Mouse (Mus musculus) urinary bladder, adult 18-20 months (tissue): ENCODE results near the gene Brf1.
A peak's percentile ranks its signal among the peaks of the same experiment; 100 is the strongest.

Experiments used
- DNase-seq, 2 experiments: peaks; one replicate each; pipeline ENCODE4 v3.0.0; 2022; ENCODE audit warnings: low spot score in 2 of 2, mixed read lengths in 2 of 2

The Brf1 gene

GRCm38 (mm10) chr12:112976371-112977073 is 24.0 kb downstream of the Brf1 start, which contains the start of gene Btbd6:
TSS of gene Btbd6 (plus strand) at chr12:112976482.
- DNase-seq = peak; percentile 85 to 86

GRCm38 (mm10) chr12:112974736-112975135 is 25.8 kb downstream of the Brf1 start:
- no peak for DNase-seq

GRCm38 (mm10) chr12:112969616-112970015 is 30.9 kb downstream of the Brf1 start:
- no peak for DNase-seq

GRCm38 (mm10) chr12:112968943-112969342 is 31.6 kb downstream of the Brf1 start:
- DNase-seq = no peak

- no peak for DNase-seq
Measured at GRCm38 (mm10) chr12:112965783-112966182, 34.7 kb downstream of the Brf1 start.

GRCm38 (mm10) chr12:112961872-112962271 is 38.6 kb downstream of the Brf1 start:
- DNase-seq = no peak

- DNase-seq = no peak
Measured at GRCm38 (mm10) chr12:112961428-112961827, 39.1 kb downstream of the Brf1 start.

GRCm38 (mm10) chr12:112959421-112959820 is 41.1 kb downstream of the Brf1 start:
- no peak for DNase-seq

GRCm38 (mm10) chr12:112958303-112958702 is 42.2 kb downstream of the Brf1 start:
- DNase-seq = no peak

GRCm38 (mm10) chr12:112955800-112956199 is 44.7 kb downstream of the Brf1 start:
- DNase-seq = peak; percentile 55 to 69

GRCm38 (mm10) chr12:112952926-112953565 is 47.5 kb downstream of the Brf1 start:
- DNase-seq = no peak

GRCm38 (mm10) chr12:112952433-112952832 is 48.1 kb downstream of the Brf1 start:
- peak; percentile 73 to 82 for DNase-seq

- DNase-seq = no peak
Measured at GRCm38 (mm10) chr12:112951150-112951842, 49.2 kb downstream of the Brf1 start.

GRCm38 (mm10) chr12:112950761-112951129 is 49.8 kb downstream of the Brf1 start:
- DNase-seq = no peak

GRCm38 (mm10) chr12:112950040-112950760 is 50.3 kb downstream of the Brf1 start:
- DNase-seq = peak; percentile 80 to 84

GRCm38 (mm10) chr12:112947307-112947706 is 53.2 kb downstream of the Brf1 start:
- no peak for DNase-seq

GRCm38 (mm10) chr12:112943669-112944068 is 56.8 kb downstream of the Brf1 start:
- no peak for DNase-seq

- DNase-seq = peak; percentile 68 to 79
Measured at GRCm38 (mm10) chr12:112941776-112942713, 58.5 kb downstream of the Brf1 start, which contains the start of gene Nudt14. TSS of gene Nudt14 (minus strand) at chr12:112942124.

GRCm38 (mm10) chr12:112941156-112941775 is 59.2 kb downstream of the Brf1 start:
- DNase-seq = no peak

- DNase-seq = no peak
Measured at GRCm38 (mm10) chr12:112940710-112941109, 59.8 kb downstream of the Brf1 start.
